Mouse (Mus musculus): ENCODE data around the gene Ydjc.
A peak's percentile ranks its signal among the peaks of the same experiment; 100 is the strongest.

Gene Ydjc

GRCm38 (mm10) chr16:17144339-17144738 lies at the start of gene Ydjc:
Gene Ydjc (plus strand): TSS chr16:17144621.
- DNase-seq = no peak

GRCm38 (mm10) chr16:17096938-17097337 lies 47.5 kb upstream of the Ydjc start:
- no peak for DNase-seq

GRCm38 (mm10) chr16:17102630-17103220 lies 41.7 kb upstream of the Ydjc start:
- DNase-seq = peak; percentile 55

GRCm38 (mm10) chr16:17104600-17104999 lies 39.8 kb upstream of the Ydjc start:
- peak; percentile 40 for DNase-seq

- peak; percentile 77 for DNase-seq
Measured at GRCm38 (mm10) chr16:17110771-17111743, 33.4 kb upstream of the Ydjc start, which contains the start of gene Ppil2. Gene Ppil2 (minus strand): TSS chr16:17111257.

GRCm38 (mm10) chr16:17117309-17117799 lies 27.1 kb upstream of the Ydjc start:
- no peak for DNase-seq

GRCm38 (mm10) chr16:17121569-17121968 lies 22.9 kb upstream of the Ydjc start:
- DNase-seq = no peak

GRCm38 (mm10) chr16:17124119-17124870 lies 20.1 kb upstream of the Ydjc start:
- DNase-seq = no peak

- peak; percentile 82 for DNase-seq
Measured at GRCm38 (mm10) chr16:17124871-17125520, 19.4 kb upstream of the Ydjc start, which contains the start of gene 2610318N02Rik. Gene 2610318N02Rik (minus strand): TSS chr16:17125167.

- DNase-seq = peak; percentile 77
Measured at GRCm38 (mm10) chr16:17127292-17127691, 17.1 kb upstream of the Ydjc start.

GRCm38 (mm10) chr16:17131191-17132088 lies 13.0 kb upstream of the Ydjc start:
- DNase-seq = no peak

- peak; percentile 99 for DNase-seq
Measured at GRCm38 (mm10) chr16:17132089-17132905, 12.1 kb upstream of the Ydjc start, which contains the start of gene Sdf2l1. Gene Sdf2l1 (minus strand): TSS chr16:17132383.

GRCm38 (mm10) chr16:17132906-17133200 lies 11.6 kb upstream of the Ydjc start:
- DNase-seq = no peak

- no peak for DNase-seq
Measured at GRCm38 (mm10) chr16:17137355-17137754, 7.1 kb upstream of the Ydjc start.

- DNase-seq = peak; percentile 91
Measured at GRCm38 (mm10) chr16:17146772-17147235, 2.4 kb downstream of the Ydjc start, which contains the start of gene Ccdc116. Gene Ccdc116 (minus strand): TSS chr16:17147229.

GRCm38 (mm10) chr16:17147391-17147929 lies 3.0 kb downstream of the Ydjc start:
- peak; percentile 10 for DNase-seq

- DNase-seq = peak; percentile 53
Measured at GRCm38 (mm10) chr16:17148084-17148483, 3.7 kb downstream of the Ydjc start.

GRCm38 (mm10) chr16:17150520-17151258 lies 6.3 kb downstream of the Ydjc start:
- DNase-seq = no peak

- DNase-seq = no peak
Measured at GRCm38 (mm10) chr16:17151874-17152273, 7.5 kb downstream of the Ydjc start.
